Mouse (Mus musculus): ENCODE measurements around the gene Crlf1. TPM values are rescaled to one million over a fixed set of nuclear protein-coding genes. Genes with fewer than 3 reads are reported as not detected.

Crlf1 gene
- total RNA-seq, 2 experiments from 2014 or later: 5.8 to 7.5 TPM

- intact Hi-C loops (cut with DNase I): no loop called here
- no peak for DNase-seq (ENCODE audit: low spot score in 2 of 2)
Observed at GRCm38 (mm10) chr8:70493692-70494415, 896 bp downstream of the Crlf1 start.

- intact Hi-C loops (cut with DNase I): no loop called here
Observed at GRCm38 (mm10) chr8:70494416-70494945, 1.5 kb downstream of the Crlf1 start.

GRCm38 (mm10) chr8:70495001-70495770 lies 2.2 kb downstream of the Crlf1 start:
- intact Hi-C loops (cut with DNase I): no loop called here
- DNase-seq (ENCODE audit: low spot score in 2 of 2): no peak

More at GRCm38 (mm10) chr8:70494416-70494945, 1.5 kb downstream of the Crlf1 start:
- no peak for DNase-seq (ENCODE audit: low spot score in 2 of 2)

- intact Hi-C loops (cut with DNase I): no loop called here
- DNase-seq (ENCODE audit: low spot score in 2 of 2): no peak
Observed at GRCm38 (mm10) chr8:70495771-70496062, 2.8 kb downstream of the Crlf1 start.

- intact Hi-C loops (cut with DNase I): loop anchor here (5.0 kb wide), 2 partner anchors 53 to 83 kb away; no protein-coding TSS in a partner anchor
- no peak for DNase-seq (ENCODE audit: low spot score in 2 of 2)
Observed at GRCm38 (mm10) chr8:70500386-70501301, 7.7 kb downstream of the Crlf1 start.

- intact Hi-C loops (cut with DNase I): loop anchor here (5.0 kb wide), 2 partner anchors 55 to 85 kb away; no protein-coding TSS in a partner anchor
- no peak for DNase-seq (ENCODE audit: low spot score in 2 of 2)
Observed at GRCm38 (mm10) chr8:70501820-70502529, 9.0 kb downstream of the Crlf1 start.

- intact Hi-C loops (cut with DNase I): loop anchor here (5.0 kb wide), 2 partner anchors 55 to 85 kb away; no protein-coding TSS in a partner anchor
- no peak for DNase-seq (ENCODE audit: low spot score in 2 of 2)
Observed at GRCm38 (mm10) chr8:70502540-70502939, 9.6 kb downstream of the Crlf1 start.

- DNase-seq (ENCODE audit: low spot score in 2 of 2): peak; percentile 65 to 67
- intact Hi-C loops (cut with DNase I): loop anchor here (5.0 kb wide), 2 partner anchors 56 to 86 kb away; no protein-coding TSS in a partner anchor
Observed at GRCm38 (mm10) chr8:70503062-70503750, 10.2 kb downstream of the Crlf1 start.

GRCm38 (mm10) chr8:70504291-70504716 lies 11.3 kb downstream of the Crlf1 start:
- DNase-seq (ENCODE audit: low spot score in 2 of 2): peak; percentile 60 to 67
- intact Hi-C loops (cut with DNase I): loop anchor here (2.0 to 5.0 kb wide), 3 partner anchors 57 to 122 kb away; no protein-coding TSS in a partner anchor

GRCm38 (mm10) chr8:70504851-70505250 lies 11.9 kb downstream of the Crlf1 start:
- intact Hi-C loops (cut with DNase I): loop anchor here (2.0 to 5.0 kb wide), 4 partner anchors 58 to 163 kb away; no protein-coding TSS in a partner anchor

GRCm38 (mm10) chr8:70505698-70506327 lies 12.9 kb downstream of the Crlf1 start:
- intact Hi-C loops (cut with DNase I): loop anchor here (2.0 to 5.0 kb wide), 2 partner anchors 123 to 164 kb away; no protein-coding TSS in a partner anchor
- DNase-seq (ENCODE audit: low spot score in 2 of 2): peak in 1 of 2 experiments; percentile 40

More at GRCm38 (mm10) chr8:70504851-70505250, 11.9 kb downstream of the Crlf1 start:
- peak; percentile 81 to 86 for DNase-seq (ENCODE audit: low spot score in 2 of 2)

- peak; percentile 94 for DNase-seq (ENCODE audit: low spot score in 2 of 2)
- intact Hi-C loops (cut with DNase I): loop anchor here (5.0 kb wide), 1 partner anchor 164 kb away; no protein-coding TSS in a partner anchor
Observed at GRCm38 (mm10) chr8:70506328-70507026, 13.5 kb downstream of the Crlf1 start, which contains the start of gene Rex1bd. Gene Rex1bd (minus strand): TSS chr8:70506752.

GRCm38 (mm10) chr8:70507027-70507393 lies 14.1 kb downstream of the Crlf1 start:
- DNase-seq (ENCODE audit: low spot score in 2 of 2): no peak
- intact Hi-C loops (cut with DNase I): loop anchor here (5.0 kb wide), 1 partner anchor 165 kb away; no protein-coding TSS in a partner anchor

- DNase-seq (ENCODE audit: low spot score in 2 of 2): no peak
- intact Hi-C loops (cut with DNase I): loop anchor here (5.0 kb wide), 1 partner anchor 167 kb away; no protein-coding TSS in a partner anchor
Observed at GRCm38 (mm10) chr8:70509281-70509952, 16.5 kb downstream of the Crlf1 start.

- peak; percentile 98 to 99 for DNase-seq (ENCODE audit: low spot score in 2 of 2)
- intact Hi-C loops (cut with DNase I): no loop called here
Observed at GRCm38 (mm10) chr8:70510228-70510915, 17.4 kb downstream of the Crlf1 start, which contains the start of gene Uba52. Gene Uba52 (minus strand): TSS chr8:70510801.

Data from left cerebral cortex, postnatal 14 days (tissue).